Mouse (Mus musculus): ENCODE results near the gene Nfu1. TPM values are rescaled to one million over a fixed set of nuclear protein-coding genes. Genes with fewer than 3 reads are reported as not detected.

Gene Nfu1
- polyA plus RNA-seq, 1 experiment from 2014 or later = 93.0 TPM

Other genes starting within 250 kb of the Nfu1 start
- 137 and 160 TPM in 2 replicates for gene Anxa4, start 215.7 kb upstream of the Nfu1 start, polyA plus RNA-seq (2015; fragmentation: Nextera tagmentation; extraction: Ambion mirVana)
- 13.8 and 17.8 TPM in 2 replicates for gene Aak1, start 159.7 kb upstream of the Nfu1 start, polyA plus RNA-seq (2015; fragmentation: Nextera tagmentation; extraction: Ambion mirVana)
- gene Gfpt1, start 33.6 kb downstream of the Nfu1 start, polyA plus RNA-seq (2015; fragmentation: Nextera tagmentation; extraction: Ambion mirVana) = 24.8 and 27.8 TPM in 2 replicates
- 0.40 and 0.43 TPM in 2 replicates for gene D6Ertd527e, start 95.5 kb downstream of the Nfu1 start, polyA plus RNA-seq (2015; fragmentation: Nextera tagmentation; extraction: Ambion mirVana)